Mouse (Mus musculus): ENCODE measurements around the gene C2cd5. TPM values are rescaled to one million over a fixed set of nuclear protein-coding genes. Genes with fewer than 3 reads are reported as not detected.

The C2cd5 gene
- polyA plus RNA-seq, 1 experiment: 57.2 TPM

DNA sequence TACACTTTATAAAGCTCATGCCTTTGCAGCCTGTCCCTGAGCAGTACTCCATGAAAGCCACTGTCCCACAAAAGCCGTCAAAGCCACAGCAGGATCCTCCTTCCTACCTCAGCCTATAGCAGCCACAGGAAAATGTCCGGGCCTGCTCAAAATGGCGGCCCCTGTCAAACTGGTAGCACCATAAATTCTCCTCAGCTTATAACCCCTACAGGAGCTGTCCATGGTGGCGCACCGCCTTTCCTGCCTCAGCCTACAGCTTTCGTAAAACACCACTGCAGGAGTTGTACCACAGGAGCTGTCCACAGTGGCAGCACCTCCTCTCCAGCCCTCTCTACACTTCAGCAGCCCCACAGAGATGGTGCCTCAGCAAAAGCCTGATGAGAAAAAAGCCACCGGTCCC lies 29.5 kb upstream of the C2cd5 start:
- H3K4me3 ChIP-seq (ENCODE audit: low read depth, low read length): 0 out of 2 replicates have a peak overlapping the region, but pooled peaks have one; percentile 10
- no peaks in the 10 kb centered on the region for H3K27me3 ChIP-seq (ENCODE audit: control insufficient read depth, insufficient read depth, low read length, poor library complexity, severe bottlenecking)
- no peak overlapping the region for H3K9ac ChIP-seq (ENCODE audit: low read depth, poor library complexity, severe bottlenecking)
- H3K4me1 ChIP-seq (ENCODE audit: control insufficient read depth, insufficient read depth, low read length): no peaks in the 10 kb centered on the region
- no peaks in the 10 kb centered on the region for H3K36me3 ChIP-seq (ENCODE audit: control insufficient read depth, insufficient read depth, low read length, poor library complexity, severe bottlenecking)
- TF ChIP-seq EP300 (IDR thresholded peaks at IDR 0.05; ENCODE audit: insufficient read depth, low read depth, low read length): peak; percentile 49; the same call in 1 of the 2 replicates
- no peak for TF ChIP-seq POLR2A (IDR thresholded peaks at IDR 0.05; ENCODE audit: insufficient read depth, low read length)
- H3K27ac ChIP-seq (ENCODE audit: insufficient read depth, low read length): no peak overlapping the region
- peaks cover 7% of the 10 kb centered on the region for H3K9me3 ChIP-seq (replicated peaks; ENCODE audit: control insufficient read depth, insufficient read depth, low read length, poor library complexity, severe bottlenecking)

DNA sequence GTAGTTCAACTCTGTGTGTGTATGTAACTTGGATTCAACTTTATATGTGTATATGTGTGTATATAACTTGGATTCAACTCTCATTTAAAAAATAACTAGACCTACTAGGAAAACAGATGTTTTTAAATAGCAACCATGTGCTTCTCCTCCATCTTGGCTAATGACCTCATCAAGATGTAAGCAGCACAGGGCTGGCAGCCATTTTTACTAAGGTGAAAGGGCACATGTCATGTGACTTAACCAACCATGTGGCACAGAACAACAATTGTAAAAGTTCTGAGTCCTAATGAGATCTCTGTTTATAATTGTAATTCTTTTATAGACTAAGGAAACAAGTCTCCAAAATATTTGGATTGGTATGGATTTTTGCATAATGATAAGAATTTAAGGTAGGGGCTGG lies 25.8 kb upstream of the C2cd5 start:
- no peaks in the 10 kb centered on the region for H3K27me3 ChIP-seq (ENCODE audit: control insufficient read depth, insufficient read depth, low read length, poor library complexity, severe bottlenecking)
- no peak overlapping the region for H3K27ac ChIP-seq (ENCODE audit: insufficient read depth, low read length)
- peaks cover 2% of the 10 kb centered on the region for H3K9me3 ChIP-seq (replicated peaks; ENCODE audit: control insufficient read depth, insufficient read depth, low read length, poor library complexity, severe bottlenecking)
- TF ChIP-seq CTCF (IDR thresholded peaks at IDR 0.05; ENCODE audit: low read depth, low read length): no peak
- no peak for TF ChIP-seq EP300 (IDR thresholded peaks at IDR 0.05; ENCODE audit: insufficient read depth, low read depth, low read length)
- TF ChIP-seq POLR2A (IDR thresholded peaks at IDR 0.05; ENCODE audit: insufficient read depth, low read length): no peak
- H3K9ac ChIP-seq (ENCODE audit: low read depth, poor library complexity, severe bottlenecking): no peak overlapping the region
- no peaks in the 10 kb centered on the region for H3K36me3 ChIP-seq (ENCODE audit: control insufficient read depth, insufficient read depth, low read length, poor library complexity, severe bottlenecking)
- H3K4me3 ChIP-seq (ENCODE audit: low read depth, low read length): no peak overlapping the region
- H3K4me1 ChIP-seq (ENCODE audit: control insufficient read depth, insufficient read depth, low read length): no peaks in the 10 kb centered on the region

DNA sequence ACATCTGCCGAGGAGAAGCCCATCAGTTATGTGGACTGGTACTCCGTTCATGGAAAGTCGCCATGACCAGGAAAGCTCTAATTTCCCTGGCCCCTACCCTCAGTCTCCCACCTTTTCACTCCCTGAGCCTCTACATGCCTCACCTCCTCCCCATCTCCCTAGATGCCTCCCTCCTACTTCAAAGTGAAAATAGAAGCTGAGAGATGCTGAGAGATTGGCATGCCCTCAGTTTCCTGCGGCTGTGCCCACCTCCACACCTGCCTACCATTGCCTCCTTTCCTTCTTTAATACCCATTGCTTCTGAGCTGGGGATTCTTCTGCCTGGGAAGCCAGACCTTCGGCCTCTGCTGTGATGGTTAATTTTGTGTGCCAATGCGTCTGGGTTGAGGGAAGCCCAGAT lies 19.4 kb upstream of the C2cd5 start:
- H3K4me1 ChIP-seq (ENCODE audit: control insufficient read depth, insufficient read depth, low read length): peaks cover 12% of the 10 kb centered on the region
- no peaks in the 10 kb centered on the region for H3K36me3 ChIP-seq (ENCODE audit: control insufficient read depth, insufficient read depth, low read length, poor library complexity, severe bottlenecking)
- H3K27ac ChIP-seq (ENCODE audit: insufficient read depth, low read length): no peak overlapping the region
- no peaks in the 10 kb centered on the region for H3K27me3 ChIP-seq (ENCODE audit: control insufficient read depth, insufficient read depth, low read length, poor library complexity, severe bottlenecking)
- H3K9ac ChIP-seq (ENCODE audit: low read depth, poor library complexity, severe bottlenecking): no peak overlapping the region
- TF ChIP-seq CTCF (IDR thresholded peaks at IDR 0.05; ENCODE audit: low read depth, low read length): no peak
- TF ChIP-seq EP300 (IDR thresholded peaks at IDR 0.05; ENCODE audit: insufficient read depth, low read depth, low read length): no peak
- no peak for TF ChIP-seq POLR2A (IDR thresholded peaks at IDR 0.05; ENCODE audit: insufficient read depth, low read length)
- H3K9me3 ChIP-seq (replicated peaks; ENCODE audit: control insufficient read depth, insufficient read depth, low read length, poor library complexity, severe bottlenecking): no peaks in the 10 kb centered on the region
- H3K4me3 ChIP-seq (ENCODE audit: low read depth, low read length): no peak overlapping the region

DNA sequence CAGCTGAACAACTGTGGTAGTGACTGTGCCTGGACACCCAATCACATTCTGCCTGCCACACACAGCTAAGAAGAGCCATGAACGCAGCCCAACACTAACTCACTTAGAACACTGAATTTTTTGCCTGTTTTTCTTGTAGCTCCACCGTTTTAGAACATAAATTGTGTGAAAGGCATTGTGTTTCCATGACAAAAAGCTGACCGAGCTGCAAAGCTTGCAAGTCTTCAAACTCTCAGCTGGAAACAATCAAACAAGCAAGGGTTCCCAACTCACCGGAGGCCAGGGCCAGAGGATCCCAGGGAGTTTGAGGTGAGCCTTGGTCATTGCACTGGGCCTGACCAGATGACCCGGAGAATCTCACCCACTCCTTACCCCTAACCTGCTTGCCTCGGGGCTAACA lies 16.8 kb upstream of the C2cd5 start:
- no peak overlapping the region for H3K9ac ChIP-seq (ENCODE audit: low read depth, poor library complexity, severe bottlenecking)
- no peaks in the 10 kb centered on the region for H3K9me3 ChIP-seq (replicated peaks; ENCODE audit: control insufficient read depth, insufficient read depth, low read length, poor library complexity, severe bottlenecking)
- H3K27me3 ChIP-seq (ENCODE audit: control insufficient read depth, insufficient read depth, low read length, poor library complexity, severe bottlenecking): no peaks in the 10 kb centered on the region
- no peak for TF ChIP-seq POLR2A (IDR thresholded peaks at IDR 0.05; ENCODE audit: insufficient read depth, low read length)
- 0 out of 2 replicates have a peak, but pooled peaks have one; percentile 36 for TF ChIP-seq EP300 (IDR thresholded peaks at IDR 0.05; ENCODE audit: insufficient read depth, low read depth, low read length)
- peaks cover 12% of the 10 kb centered on the region for H3K4me1 ChIP-seq (ENCODE audit: control insufficient read depth, insufficient read depth, low read length)
- peak overlapping the region; percentile 7 for H3K27ac ChIP-seq (ENCODE audit: insufficient read depth, low read length)
- no peak overlapping the region for H3K4me3 ChIP-seq (ENCODE audit: low read depth, low read length)
- H3K36me3 ChIP-seq (ENCODE audit: control insufficient read depth, insufficient read depth, low read length, poor library complexity, severe bottlenecking): no peaks in the 10 kb centered on the region

DNA sequence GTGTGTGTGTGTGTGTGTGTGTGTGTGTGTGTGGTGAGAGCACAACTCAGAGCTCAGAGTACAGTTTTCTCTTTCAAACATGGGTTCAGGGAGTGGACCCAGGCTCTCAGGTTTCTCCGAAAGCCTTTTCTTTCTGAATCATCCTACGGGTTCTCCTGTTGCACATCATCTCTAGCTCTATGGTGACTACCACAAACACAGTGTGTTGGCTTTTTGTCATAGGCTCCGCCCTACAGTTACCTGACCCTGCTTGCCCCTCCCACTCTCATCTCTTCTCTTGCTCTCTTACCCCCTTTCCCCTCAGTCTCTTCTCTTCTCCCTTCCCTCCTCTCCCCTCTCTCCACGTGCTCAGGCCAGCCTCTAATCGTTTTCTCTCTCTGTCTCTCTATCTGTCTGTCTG lies 15.6 kb upstream of the C2cd5 start:
- peaks cover 12% of the 10 kb centered on the region for H3K4me1 ChIP-seq (ENCODE audit: control insufficient read depth, insufficient read depth, low read length)
- no peak overlapping the region for H3K9ac ChIP-seq (ENCODE audit: low read depth, poor library complexity, severe bottlenecking)
- peak overlapping the region; percentile 70 for H3K27ac ChIP-seq (ENCODE audit: insufficient read depth, low read length)
- H3K9me3 ChIP-seq (replicated peaks; ENCODE audit: control insufficient read depth, insufficient read depth, low read length, poor library complexity, severe bottlenecking): no peaks in the 10 kb centered on the region
- TF ChIP-seq POLR2A (IDR thresholded peaks at IDR 0.05; ENCODE audit: insufficient read depth, low read length): no peak
- no peak for TF ChIP-seq EP300 (IDR thresholded peaks at IDR 0.05; ENCODE audit: insufficient read depth, low read depth, low read length)
- TF ChIP-seq CTCF (IDR thresholded peaks at IDR 0.05; ENCODE audit: low read depth, low read length): no peak
- H3K36me3 ChIP-seq (ENCODE audit: control insufficient read depth, insufficient read depth, low read length, poor library complexity, severe bottlenecking): no peaks in the 10 kb centered on the region
- no peaks in the 10 kb centered on the region for H3K27me3 ChIP-seq (ENCODE audit: control insufficient read depth, insufficient read depth, low read length, poor library complexity, severe bottlenecking)
- no peak overlapping the region for H3K4me3 ChIP-seq (ENCODE audit: low read depth, low read length)

DNA sequence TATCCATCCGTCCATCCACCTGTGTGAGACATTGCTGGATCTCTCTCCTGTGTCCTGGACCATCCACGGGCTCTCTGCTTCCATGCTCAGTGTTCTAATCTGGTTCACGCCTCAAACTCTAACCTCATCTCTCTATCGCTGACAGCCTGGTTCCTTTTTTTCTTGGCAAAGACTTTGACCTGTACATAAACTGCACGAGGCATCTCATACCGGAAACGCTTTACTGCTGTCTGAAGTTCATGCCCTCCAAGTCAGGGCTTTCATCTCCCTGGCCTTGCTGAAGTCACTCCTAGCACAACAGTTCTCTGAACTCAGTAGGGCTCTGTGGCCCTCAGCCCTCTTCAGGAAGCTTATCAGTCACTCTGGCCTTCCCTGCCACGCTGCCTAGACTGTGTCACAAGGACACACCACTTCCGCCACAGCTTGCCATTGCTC lies 15.1 kb upstream of the C2cd5 start:
- TF ChIP-seq POLR2A (IDR thresholded peaks at IDR 0.05; ENCODE audit: insufficient read depth, low read length): no peak
- TF ChIP-seq CTCF (IDR thresholded peaks at IDR 0.05; ENCODE audit: low read depth, low read length): no peak
- no peak for TF ChIP-seq EP300 (IDR thresholded peaks at IDR 0.05; ENCODE audit: insufficient read depth, low read depth, low read length)
- Histone ChIP-seq H3K9ac (ENCODE audit: low read depth, poor library complexity, severe bottlenecking) (no peak overlapping the region), H3K4me1 (ENCODE audit: control insufficient read depth, insufficient read depth, low read length) (peaks cover 12% of the 10 kb centered on the region), H3K27ac (ENCODE audit: insufficient read depth, low read length) (peak overlapping the region; percentile 70), H3K9me3 (replicated peaks; ENCODE audit: control insufficient read depth, insufficient read depth, low read length, poor library complexity, severe bottlenecking) (no peaks in the 10 kb centered on the region), H3K4me3 (ENCODE audit: low read depth, low read length) (no peak overlapping the region), H3K36me3 (ENCODE audit: control insufficient read depth, insufficient read depth, low read length, poor library complexity, severe bottlenecking) (no peaks in the 10 kb centered on the region), H3K27me3 (ENCODE audit: control insufficient read depth, insufficient read depth, low read length, poor library complexity, severe bottlenecking) (no peaks in the 10 kb centered on the region)

All from ES-Bruce4 (cell line).